Mouse (Mus musculus) lung, adult 2 months (tissue): ENCODE data around the gene AU040320.

ENCODE experiments used
- CTCF ChIP-seq: fragments of 200-500 bp; IDR thresholded peaks from 2 replicates; pipeline ENCODE4 v1.5.1; 2011; ENCODE audit warnings: mild to moderate bottlenecking, low read length, control low read depth; ENCODE audit not compliant: insufficient read depth
- POLR2A ChIP-seq: fragments of 200-500 bp; IDR thresholded peaks from 2 replicates; pipeline ENCODE4 v1.6.1; 2011; ENCODE audit warnings: low read depth, mild to moderate bottlenecking, control low read depth, low read length, borderline replicate concordance; ENCODE audit errors: extremely low read depth

DNA sequence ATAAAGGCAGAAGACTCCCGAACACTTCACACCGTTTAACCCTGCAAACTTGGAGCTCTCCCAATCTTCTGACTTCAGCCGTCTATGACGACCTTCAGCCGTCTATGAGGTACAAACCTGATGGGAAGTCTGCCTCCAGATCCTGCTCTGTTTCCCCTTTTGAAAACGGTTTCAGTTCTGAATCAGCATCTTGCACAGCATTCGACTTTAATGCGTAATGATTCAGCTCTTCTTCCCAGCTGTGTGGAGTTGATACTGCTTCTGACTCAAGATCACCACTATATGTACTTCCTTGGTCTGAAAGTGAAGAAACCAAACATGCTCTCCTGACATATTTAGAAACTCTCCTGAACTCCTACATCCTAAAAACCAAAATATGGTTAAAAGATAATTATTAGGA lies 136.5 kb downstream of the AU040320 start:
- TF ChIP-seq CTCF (no peak), POLR2A (no peak)
